Mouse (Mus musculus) megakaryocyte, embryonic 14.5 days (primary cell): ENCODE data around the gene Ermp1.

ENCODE experiments used
- FLI1 ChIP-seq: IDR thresholded peaks from 2 replicates; pipeline ENCODE4 v1.6.1; 2012; ENCODE audit warnings: low read length, inconsistent platforms, mixed read lengths
- GATA1 ChIP-seq: IDR thresholded peaks from 3 replicates; pipeline ENCODE4 v1.6.1; 2012; ENCODE audit warnings: mixed read lengths, low read length, inconsistent platforms, borderline replicate concordance

- TF ChIP-seq FLI1: no peak
- no peak for TF ChIP-seq GATA1
These were observed 64.5 kb downstream of the Ermp1 start for GRCm38 (mm10) chr19:29583734-29584133.
